Mouse (Mus musculus) forebrain, embryonic 15.5 days (tissue): Measurements from ENCODE around the gene Sys1. TPM values are rescaled to one million over a fixed set of nuclear protein-coding genes. Genes with fewer than 3 reads are reported as not detected.

ENCODE experiments used
- ATAC-seq: fragments of 200-750 bp; cut with Nextera tagmentation; replicated peaks from 2 replicates; pipeline ENCODE4 v1.8.0; 2017; ENCODE audit warnings: mild to moderate bottlenecking, moderate TSS enrichment, moderate library complexity
- H3K27ac ChIP-seq: fragments of 300-500 bp; sonication (generic); replicated peaks from 2 replicates; pipeline ENCODE4 v1.5.1; 2015; ENCODE audit warnings: mild to moderate bottlenecking, inconsistent platforms
- H3K27me3 ChIP-seq: fragments of 300-500 bp; sonication (generic); 2 replicates; pipeline ENCODE4 v1.6.1; 2015; ENCODE audit warnings: inconsistent platforms
- H3K36me3 ChIP-seq: fragments of 300-500 bp; sonication (generic); 2 replicates; pipeline ENCODE4 v1.6.1; 2015; ENCODE audit warnings: mild to moderate bottlenecking, inconsistent platforms
- H3K4me1 ChIP-seq: fragments of 300-500 bp; sonication (generic); 2 replicates; pipeline ENCODE4 v1.6.1; 2015; ENCODE audit warnings: inconsistent platforms
- H3K4me2 ChIP-seq: fragments of 300-500 bp; sonication (generic); replicated peaks from 2 replicates; pipeline ENCODE4 v1.6.1; 2015; ENCODE audit warnings: mild to moderate bottlenecking, inconsistent platforms
- H3K4me3 ChIP-seq: fragments of 300-500 bp; sonication (generic); 2 replicates; pipeline ENCODE4 v1.5.1; 2015; ENCODE audit warnings: mild to moderate bottlenecking, inconsistent platforms
- H3K9ac ChIP-seq: fragments of 300-500 bp; sonication (generic); replicated peaks from 2 replicates; pipeline ENCODE4 v1.6.1; 2015; ENCODE audit warnings: mild to moderate bottlenecking, inconsistent platforms
- H3K9me3 ChIP-seq: fragments of 300-500 bp; sonication (generic); 2 replicates; pipeline ENCODE4 v1.6.1; 2016; ENCODE audit warnings: inconsistent platforms
- whole genome bisulfite sequencing: fragments of 180-500 bp; shearing (Covaris S2); methylation state at CpG from one replicate; pipeline ENCODE4 v1.1.7; 2015; ENCODE audit warnings: mixed read lengths; 5-methylcytosine and 5-hydroxymethylcytosine counted together
- polyA plus RNA-seq: library from polyadenylated mRNA; unstranded; fragments of >200 nt; fragmentation: Nextera tagmentation; extraction: Ambion mirVana; gene quantifications from 2 replicates; pipeline ENCODE4 v1.2.1, GENCODE M21; 2015

The Sys1 gene
- polyA plus RNA-seq, 1 experiment from 2014 or later = 76.6 TPM

DNA sequence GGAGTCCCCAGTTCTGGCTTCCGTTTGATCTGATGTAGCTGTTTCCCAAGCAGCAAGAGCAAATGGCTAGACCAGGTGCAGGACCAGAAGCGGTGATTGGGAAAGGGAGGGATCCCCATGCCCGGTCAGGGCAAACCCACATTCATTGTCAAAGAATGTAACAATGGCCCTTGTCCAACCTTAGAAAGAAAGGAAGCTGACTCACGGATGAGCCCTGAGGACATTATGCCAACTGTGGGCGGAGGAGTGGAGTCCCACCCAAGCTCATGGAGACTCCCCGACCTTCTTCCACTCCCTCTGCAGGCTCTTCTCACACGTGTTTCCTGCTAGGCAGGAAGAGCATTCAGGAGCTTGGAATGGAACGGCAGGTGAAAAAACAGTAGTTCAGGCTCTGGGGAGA, 56.6 kb downstream of the Sys1 start:
- Histone ChIP-seq H3K4me2 (no peak overlapping the region), H3K4me3 (no peak overlapping the region), H3K9ac (no peak overlapping the region), H3K27ac (no peak overlapping the region), H3K27me3 (no peaks in the 10 kb centered on the region), H3K9me3 (no peaks in the 10 kb centered on the region), H3K4me1 (peaks cover 1% of the 10 kb centered on the region; the same call in 1 of the 2 replicates), H3K36me3 (no peaks in the 10 kb centered on the region)
- no peak for ATAC-seq
- 77% methylated on average over 8 of the region's 8 CpGs for WGBS

- Histone ChIP-seq H3K9ac (no peak overlapping the region), H3K27me3 (no peaks in the 10 kb centered on the region), H3K4me2 (no peak overlapping the region), H3K4me1 (peaks cover 8% of the 10 kb centered on the region; the same call in 1 of the 2 replicates), H3K9me3 (no peaks in the 10 kb centered on the region), H3K27ac (no peak overlapping the region), H3K36me3 (no peaks in the 10 kb centered on the region), H3K4me3 (no peak overlapping the region)
- no peak for ATAC-seq
- WGBS = 88% methylated on average over 3 of the region's 3 CpGs
These were observed 58.2 kb downstream of the Sys1 start for GRCm38 (mm10) chr2:164514916-164515315.

GRCm38 (mm10) chr2:164515897-164516296, 59.1 kb downstream of the Sys1 start:
- H3K36me3 ChIP-seq = no peaks in the 10 kb centered on the region
- no peaks in the 10 kb centered on the region for H3K27me3 ChIP-seq
- 79% methylated on average over 9 of the region's 9 CpGs for WGBS
- ATAC-seq = no peak
- no peaks in the 10 kb centered on the region for H3K9me3 ChIP-seq
- no peak overlapping the region for H3K4me2 ChIP-seq
- H3K27ac ChIP-seq = no peak overlapping the region
- H3K9ac ChIP-seq = no peak overlapping the region
- H3K4me1 ChIP-seq = peaks cover 8% of the 10 kb centered on the region; the same call in 1 of the 2 replicates
- no peak overlapping the region for H3K4me3 ChIP-seq

DNA sequence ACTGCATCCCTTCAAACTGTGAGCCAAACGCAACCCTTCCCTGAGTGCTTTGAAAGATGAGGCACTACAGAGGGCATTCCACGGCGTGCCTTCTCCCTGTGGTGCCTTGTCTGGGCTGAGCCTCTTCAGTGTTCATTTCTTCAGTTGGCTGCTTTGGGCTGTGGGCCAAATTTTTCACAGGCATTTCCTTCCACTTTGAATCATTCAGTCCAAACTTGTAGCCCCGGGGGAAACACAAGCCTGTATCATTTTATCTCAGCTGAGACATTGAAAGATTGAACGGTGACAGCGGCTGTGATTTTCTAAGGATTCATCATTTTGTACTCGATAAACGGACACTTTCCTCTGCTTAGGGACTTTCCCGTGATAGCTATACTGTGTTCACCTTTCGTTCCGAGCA, 59.8 kb downstream of the Sys1 start:
- no peak overlapping the region for H3K27ac ChIP-seq
- WGBS = 88% methylated on average over 11 of the region's 11 CpGs
- H3K4me1 ChIP-seq = peaks cover 8% of the 10 kb centered on the region; the same call in 1 of the 2 replicates
- no peak overlapping the region for H3K4me2 ChIP-seq
- H3K9me3 ChIP-seq = no peaks in the 10 kb centered on the region
- no peaks in the 10 kb centered on the region for H3K36me3 ChIP-seq
- no peak overlapping the region for H3K9ac ChIP-seq
- no peak overlapping the region for H3K4me3 ChIP-seq
- no peaks in the 10 kb centered on the region for H3K27me3 ChIP-seq
- ATAC-seq = no peak

DNA sequence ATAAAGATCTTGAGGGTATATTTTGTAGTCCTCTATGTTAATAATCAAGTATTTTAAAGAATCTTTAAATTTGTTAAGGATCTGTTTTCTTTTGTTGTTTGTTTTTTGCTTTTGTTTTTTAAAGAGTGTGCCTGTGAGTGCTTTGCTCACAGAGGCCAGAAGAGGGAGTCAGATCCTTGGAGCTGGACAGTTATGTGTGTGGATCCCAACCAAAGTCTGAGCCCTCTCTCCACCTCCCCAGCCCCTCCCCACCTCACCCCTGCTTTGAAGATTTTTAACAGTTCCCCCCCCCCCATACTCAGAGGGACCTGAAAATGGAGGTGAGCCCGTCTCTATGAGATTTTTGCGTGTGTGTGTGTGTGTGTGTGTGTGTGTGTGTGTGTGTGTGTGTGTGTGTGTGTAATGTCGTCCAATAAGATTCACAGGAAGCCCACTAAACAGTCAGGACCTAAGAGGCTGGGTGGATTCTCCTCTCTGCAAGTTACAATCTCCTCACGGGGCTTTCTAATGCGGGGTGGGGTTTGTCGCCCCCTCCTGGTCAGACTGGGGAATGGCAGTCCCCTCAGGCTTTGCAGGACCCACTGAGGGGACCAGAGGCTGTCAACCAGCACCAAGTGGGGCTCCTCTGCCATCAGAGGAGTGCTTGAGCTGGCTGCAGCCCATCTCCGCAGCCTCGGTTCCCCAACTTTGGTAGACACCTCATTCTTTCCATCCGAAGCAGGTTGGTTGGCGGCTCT, 60.9 kb downstream of the Sys1 start:
- Histone ChIP-seq H3K4me1 (peaks cover 12% of the 10 kb centered on the region; the same call in 1 of the 2 replicates), H3K4me2 (no peak overlapping the region), H3K36me3 (no peaks in the 10 kb centered on the region), H3K9me3 (no peaks in the 10 kb centered on the region), H3K27ac (peak overlapping the region; percentile 43; the same call in 1 of the 2 replicates), H3K4me3 (no peak overlapping the region), H3K9ac (no peak overlapping the region), H3K27me3 (no peaks in the 10 kb centered on the region)
- WGBS = 37% methylated on average over 9 of the region's 10 CpGs
- ATAC-seq = no peak

DNA sequence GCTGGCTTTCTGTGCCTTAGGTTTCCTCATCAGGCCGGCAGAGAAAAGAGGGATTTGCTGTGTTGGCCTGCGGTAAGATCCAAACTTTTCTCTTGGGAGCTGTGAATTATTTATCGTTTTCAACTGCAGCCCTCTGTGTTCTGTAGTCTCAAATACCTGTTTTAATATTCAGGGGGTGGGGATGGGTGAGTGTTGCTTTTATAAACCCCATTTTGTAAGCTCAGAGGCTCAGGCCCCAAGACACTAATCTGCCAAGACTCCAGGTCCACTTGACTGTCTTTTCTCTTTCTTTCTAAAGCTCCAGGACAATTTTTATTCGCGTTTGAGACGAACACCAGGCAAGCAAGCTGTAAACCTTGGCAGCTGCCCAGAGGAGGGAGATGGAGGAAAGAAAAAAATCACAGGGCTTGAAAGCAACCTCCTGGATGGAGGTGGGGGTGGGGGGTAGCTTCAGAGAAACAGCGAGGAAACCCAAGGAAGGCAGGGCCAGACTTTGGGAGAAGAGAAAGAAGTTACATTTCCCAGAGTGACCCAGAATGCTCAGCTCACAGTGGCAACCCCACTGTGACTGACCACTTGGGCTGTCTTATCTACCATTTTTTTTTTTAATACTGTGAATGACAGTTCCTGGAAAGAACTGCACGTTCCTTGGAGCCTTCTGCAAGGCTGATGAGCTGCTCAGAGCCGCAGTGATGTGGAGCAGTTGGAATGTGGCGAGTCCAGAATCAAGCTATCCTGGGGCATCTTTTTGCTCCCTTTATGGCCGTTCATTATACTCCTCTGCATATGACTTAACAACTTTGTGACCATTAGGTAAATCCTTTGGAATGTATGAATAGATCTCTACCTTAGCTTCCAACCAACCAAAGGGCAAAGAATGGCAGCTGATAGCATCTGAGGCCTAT, 61.8 kb downstream of the Sys1 start:
- Histone ChIP-seq H3K27ac (peak overlapping the region; percentile 43), H3K36me3 (no peaks in the 10 kb centered on the region), H3K27me3 (no peaks in the 10 kb centered on the region), H3K4me1 (peaks cover 12% of the 10 kb centered on the region; the same call in 1 of the 2 replicates), H3K9me3 (no peaks in the 10 kb centered on the region), H3K4me2 (no peak overlapping the region), H3K4me3 (no peak overlapping the region), H3K9ac (no peak overlapping the region)
- no peak for ATAC-seq
- WGBS = 41% methylated on average over 11 of the region's 11 CpGs

- no peak overlapping the region for H3K9ac ChIP-seq
- no peaks in the 10 kb centered on the region for H3K36me3 ChIP-seq
- H3K9me3 ChIP-seq = no peaks in the 10 kb centered on the region
- peaks cover 12% of the 10 kb centered on the region; the same call in 1 of the 2 replicates for H3K4me1 ChIP-seq
- no peaks in the 10 kb centered on the region for H3K27me3 ChIP-seq
- H3K4me2 ChIP-seq = no peak overlapping the region
- H3K4me3 ChIP-seq = no peak overlapping the region
- no peak for ATAC-seq
- peak overlapping the region; percentile 43; the same call in 1 of the 2 replicates for H3K27ac ChIP-seq
- 55% methylated on average over 6 of the region's 6 CpGs for WGBS
These were observed 62.4 kb downstream of the Sys1 start for GRCm38 (mm10) chr2:164519171-164519526.

- no peak for ATAC-seq
- H3K27me3 ChIP-seq = no peaks in the 10 kb centered on the region
- H3K9me3 ChIP-seq = no peaks in the 10 kb centered on the region
- H3K36me3 ChIP-seq = no peaks in the 10 kb centered on the region
- H3K4me1 ChIP-seq = peaks cover 12% of the 10 kb centered on the region; the same call in 1 of the 2 replicates
- 15% methylated on average over 3 of the region's 3 CpGs for WGBS
- no peak overlapping the region for H3K4me2 ChIP-seq
- H3K4me3 ChIP-seq = no peak overlapping the region
- H3K27ac ChIP-seq = no peak overlapping the region
- no peak overlapping the region for H3K9ac ChIP-seq
These were observed 64.0 kb downstream of the Sys1 start for GRCm38 (mm10) chr2:164520782-164521181.

DNA sequence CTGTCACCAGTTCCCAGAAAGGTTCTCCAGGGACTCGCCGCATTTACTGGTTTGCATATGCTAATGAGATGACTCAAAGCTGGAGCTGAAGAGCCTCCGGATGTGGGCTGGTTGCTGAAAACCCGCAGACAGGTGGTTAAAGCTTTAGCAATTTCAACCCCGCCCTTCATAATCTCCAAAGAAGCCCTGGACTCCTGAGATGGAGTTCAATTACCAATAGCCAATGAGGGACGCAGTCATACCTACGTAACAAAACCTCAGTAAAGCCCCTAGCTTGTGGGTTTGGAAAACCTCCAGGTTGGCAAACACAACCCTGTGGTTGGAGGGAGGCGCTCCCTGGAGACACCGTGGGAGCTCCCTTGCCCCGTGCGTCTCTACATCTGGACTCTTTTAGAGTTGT, 65.1 kb downstream of the Sys1 start:
- H3K27me3 ChIP-seq = no peaks in the 10 kb centered on the region
- no peaks in the 10 kb centered on the region for H3K9me3 ChIP-seq
- H3K4me2 ChIP-seq = no peak overlapping the region
- no peak overlapping the region for H3K9ac ChIP-seq
- 13% methylated on average over 11 of the region's 11 CpGs for WGBS
- no peaks in the 10 kb centered on the region for H3K36me3 ChIP-seq
- H3K27ac ChIP-seq = no peak overlapping the region
- H3K4me3 ChIP-seq = no peak overlapping the region
- H3K4me1 ChIP-seq = peaks cover 12% of the 10 kb centered on the region; the same call in 1 of the 2 replicates
- ATAC-seq = no peak

- H3K4me1 ChIP-seq = peaks cover 12% of the 10 kb centered on the region; the same call in 1 of the 2 replicates
- no peaks in the 10 kb centered on the region for H3K36me3 ChIP-seq
- H3K4me3 ChIP-seq = no peak overlapping the region
- ATAC-seq = no peak
- H3K27me3 ChIP-seq = no peaks in the 10 kb centered on the region
- H3K9me3 ChIP-seq = no peaks in the 10 kb centered on the region
- no peak overlapping the region for H3K27ac ChIP-seq
- H3K4me2 ChIP-seq = no peak overlapping the region
- H3K9ac ChIP-seq = no peak overlapping the region
- 29% methylated on average over 8 of the region's 8 CpGs for WGBS
These were observed 65.5 kb downstream of the Sys1 start for GRCm38 (mm10) chr2:164522280-164522679.

GRCm38 (mm10) chr2:164523301-164523773, 66.6 kb downstream of the Sys1 start:
- H3K4me2 ChIP-seq = no peak overlapping the region
- H3K4me3 ChIP-seq = no peak overlapping the region
- H3K27me3 ChIP-seq = no peaks in the 10 kb centered on the region
- 77% methylated on average over 10 of the region's 10 CpGs for WGBS
- no peaks in the 10 kb centered on the region for H3K36me3 ChIP-seq
- H3K4me1 ChIP-seq = peaks cover 12% of the 10 kb centered on the region; the same call in 1 of the 2 replicates
- no peak for ATAC-seq
- H3K9ac ChIP-seq = no peak overlapping the region
- H3K9me3 ChIP-seq = no peaks in the 10 kb centered on the region
- no peak overlapping the region for H3K27ac ChIP-seq

DNA sequence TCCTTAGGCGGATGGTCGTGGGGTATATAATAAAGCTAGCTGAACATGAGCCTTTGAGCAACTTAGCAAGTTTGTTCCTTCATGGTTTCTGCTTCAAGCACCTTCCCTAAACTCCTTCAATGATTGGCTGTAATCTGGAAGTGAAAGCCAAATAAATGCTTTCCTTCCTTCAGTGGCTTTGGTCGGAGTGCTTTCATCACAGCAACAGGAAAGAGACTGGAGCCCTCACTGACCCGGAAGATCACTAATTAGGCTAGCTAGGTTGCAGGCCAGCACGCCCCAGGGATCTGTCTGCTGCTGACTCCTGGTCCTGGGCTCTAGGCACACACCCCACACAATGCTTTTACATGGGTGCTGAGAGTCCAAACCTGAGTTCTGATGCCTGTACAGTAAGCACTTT, 71.8 kb downstream of the Sys1 start:
- Histone ChIP-seq H3K27ac (no peak overlapping the region), H3K36me3 (no peaks in the 10 kb centered on the region), H3K27me3 (no peaks in the 10 kb centered on the region), H3K4me2 (no peak overlapping the region), H3K4me3 (no peak overlapping the region), H3K4me1 (no peaks in the 10 kb centered on the region), H3K9ac (no peak overlapping the region), H3K9me3 (no peaks in the 10 kb centered on the region)
- 60% methylated on average over 5 of the region's 5 CpGs for WGBS
- no peak for ATAC-seq
